Mouse (Mus musculus): ENCODE results near the gene Cdc42se2. TPM values are rescaled to one million over a fixed set of nuclear protein-coding genes. Genes with fewer than 3 reads are reported as not detected.

Gene Cdc42se2
- polyA plus RNA-seq, 1 experiment from 2014 or later = 228 TPM

- peaks cover 36% of the 10 kb centered on the region for H3K36me3 ChIP-seq (replicated peaks)
- no peak overlapping the region for H3K4me2 ChIP-seq
- H3K4me3 ChIP-seq (replicated peaks) = no peak overlapping the region
- no peaks in the 10 kb centered on the region for H3K9me3 ChIP-seq
- no peak for ATAC-seq (ENCODE audit: low FRiP score)
- 95% methylated on average over 6 of the region's 6 CpGs for WGBS
- no peak overlapping the region for H3K27ac ChIP-seq
- H3K27me3 ChIP-seq = no peaks in the 10 kb centered on the region
- H3K9ac ChIP-seq = no peak overlapping the region
- no peaks in the 10 kb centered on the region for H3K4me1 ChIP-seq
Observed at GRCm38 (mm10) chr11:54693696-54694095, 93.8 kb downstream of the Cdc42se2 start.

DNA sequence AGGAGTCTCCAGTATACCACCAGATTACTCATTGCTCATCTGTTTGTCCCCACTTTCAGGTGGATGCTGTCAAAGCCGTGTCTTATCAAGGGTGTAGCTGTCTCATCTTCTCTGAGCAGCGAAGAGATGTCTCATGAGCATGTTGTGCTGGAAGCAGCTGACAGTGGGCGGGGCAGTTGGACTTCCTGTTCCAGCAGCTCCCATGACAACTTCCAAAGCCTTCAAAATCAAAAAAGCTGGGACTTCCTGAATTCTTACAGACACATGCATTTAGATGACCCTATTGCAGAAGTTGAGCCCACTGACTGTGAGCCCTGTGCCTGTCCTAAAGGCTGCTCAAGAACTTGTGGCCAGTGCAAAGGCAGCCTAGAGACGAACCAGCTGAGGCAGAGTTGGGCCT, 96.3 kb downstream of the Cdc42se2 start:
- H3K4me1 ChIP-seq = no peaks in the 10 kb centered on the region
- 90% methylated on average over 4 of the region's 4 CpGs for WGBS
- H3K36me3 ChIP-seq (replicated peaks) = peaks cover 28% of the 10 kb centered on the region
- no peak overlapping the region for H3K27ac ChIP-seq
- no peaks in the 10 kb centered on the region for H3K27me3 ChIP-seq
- no peaks in the 10 kb centered on the region for H3K9me3 ChIP-seq
- ATAC-seq (ENCODE audit: low FRiP score) = no peak
- no peak overlapping the region for H3K4me2 ChIP-seq
- no peak overlapping the region for H3K4me3 ChIP-seq (replicated peaks)
- H3K9ac ChIP-seq = no peak overlapping the region

DNA sequence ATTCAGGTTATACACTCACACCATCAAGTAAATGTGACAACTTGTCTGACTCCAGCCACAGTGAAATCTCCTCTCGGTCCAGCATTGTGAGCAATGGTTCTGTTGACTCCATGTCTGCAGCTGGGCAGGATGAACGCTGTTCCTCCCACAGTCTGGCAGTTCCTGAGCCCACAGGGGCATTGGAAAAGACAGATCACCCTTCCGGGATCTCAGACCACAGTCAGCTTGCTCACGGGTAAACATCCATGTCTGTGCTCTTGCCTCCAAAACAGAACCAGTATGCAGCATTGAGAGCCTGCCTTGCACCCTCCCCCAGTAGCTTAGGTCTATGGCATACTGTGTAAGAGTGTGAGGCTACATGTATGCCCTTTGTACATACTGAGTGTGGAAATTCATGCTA, 97.3 kb downstream of the Cdc42se2 start:
- no peak overlapping the region for H3K4me2 ChIP-seq
- H3K27ac ChIP-seq = no peak overlapping the region
- no peaks in the 10 kb centered on the region for H3K4me1 ChIP-seq
- H3K27me3 ChIP-seq = no peaks in the 10 kb centered on the region
- H3K36me3 ChIP-seq (replicated peaks) = peaks cover 29% of the 10 kb centered on the region
- H3K4me3 ChIP-seq (replicated peaks) = no peak overlapping the region
- 91% methylated on average over 4 of the region's 4 CpGs for WGBS
- no peak for ATAC-seq (ENCODE audit: low FRiP score)
- H3K9ac ChIP-seq = no peak overlapping the region
- H3K9me3 ChIP-seq = no peaks in the 10 kb centered on the region

DNA sequence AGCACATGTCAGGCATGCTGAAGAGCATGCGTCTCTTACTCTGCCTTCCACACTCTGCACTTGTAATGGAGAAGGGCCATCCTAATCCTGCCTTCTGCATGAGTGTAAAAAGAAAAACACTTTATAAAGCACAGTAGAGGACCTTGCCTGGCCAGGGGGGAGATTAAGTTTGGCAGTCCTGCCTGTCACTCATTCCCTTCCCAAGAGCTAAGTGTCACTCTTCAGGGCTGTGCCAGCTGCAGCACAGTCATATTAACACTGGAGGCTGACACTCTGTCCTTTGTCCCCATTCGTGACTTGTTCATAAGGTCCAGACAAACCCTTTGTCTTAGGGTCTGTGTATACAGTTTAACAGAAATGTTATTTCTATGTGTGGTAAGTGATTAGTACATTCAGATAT, 102.6 kb downstream of the Cdc42se2 start:
- Histone ChIP-seq H3K4me1 (no peaks in the 10 kb centered on the region), H3K4me2 (no peak overlapping the region), H3K9me3 (no peaks in the 10 kb centered on the region), H3K27ac (no peak overlapping the region), H3K9ac (no peak overlapping the region), H3K4me3 (replicated peaks) (no peak overlapping the region), H3K27me3 (no peaks in the 10 kb centered on the region), H3K36me3 (replicated peaks) (peaks cover 36% of the 10 kb centered on the region)
- 72% methylated on average over 2 of the region's 2 CpGs for WGBS
- ATAC-seq (ENCODE audit: low FRiP score) = no peak

DNA sequence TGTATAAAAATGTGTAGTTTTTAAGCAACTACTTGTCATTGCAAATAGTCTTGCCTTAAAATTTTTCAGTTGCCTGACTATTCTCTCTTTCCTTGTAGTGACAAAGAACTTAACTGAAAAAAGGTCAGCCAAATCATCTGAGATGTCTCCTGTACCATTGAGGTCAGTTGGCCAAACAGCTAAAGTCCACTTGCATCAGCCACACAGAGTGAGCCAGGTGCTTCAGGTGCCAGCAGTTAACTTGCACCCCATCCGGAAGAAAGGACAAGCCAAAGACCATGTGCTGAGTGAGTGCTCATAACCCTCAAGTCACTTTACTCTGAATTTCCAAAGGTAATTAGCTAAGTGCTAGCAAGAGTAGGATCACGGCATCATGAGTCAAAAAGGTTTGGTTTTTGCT, 108.3 kb downstream of the Cdc42se2 start:
- WGBS = 94% methylated on average over 2 of the region's 2 CpGs
- peaks cover 38% of the 10 kb centered on the region for H3K36me3 ChIP-seq (replicated peaks)
- no peak overlapping the region for H3K4me3 ChIP-seq (replicated peaks)
- no peak overlapping the region for H3K4me2 ChIP-seq
- no peaks in the 10 kb centered on the region for H3K27me3 ChIP-seq
- ATAC-seq (ENCODE audit: low FRiP score) = no peak
- H3K9me3 ChIP-seq = no peaks in the 10 kb centered on the region
- no peaks in the 10 kb centered on the region for H3K4me1 ChIP-seq
- no peak overlapping the region for H3K27ac ChIP-seq
- no peak overlapping the region for H3K9ac ChIP-seq

DNA sequence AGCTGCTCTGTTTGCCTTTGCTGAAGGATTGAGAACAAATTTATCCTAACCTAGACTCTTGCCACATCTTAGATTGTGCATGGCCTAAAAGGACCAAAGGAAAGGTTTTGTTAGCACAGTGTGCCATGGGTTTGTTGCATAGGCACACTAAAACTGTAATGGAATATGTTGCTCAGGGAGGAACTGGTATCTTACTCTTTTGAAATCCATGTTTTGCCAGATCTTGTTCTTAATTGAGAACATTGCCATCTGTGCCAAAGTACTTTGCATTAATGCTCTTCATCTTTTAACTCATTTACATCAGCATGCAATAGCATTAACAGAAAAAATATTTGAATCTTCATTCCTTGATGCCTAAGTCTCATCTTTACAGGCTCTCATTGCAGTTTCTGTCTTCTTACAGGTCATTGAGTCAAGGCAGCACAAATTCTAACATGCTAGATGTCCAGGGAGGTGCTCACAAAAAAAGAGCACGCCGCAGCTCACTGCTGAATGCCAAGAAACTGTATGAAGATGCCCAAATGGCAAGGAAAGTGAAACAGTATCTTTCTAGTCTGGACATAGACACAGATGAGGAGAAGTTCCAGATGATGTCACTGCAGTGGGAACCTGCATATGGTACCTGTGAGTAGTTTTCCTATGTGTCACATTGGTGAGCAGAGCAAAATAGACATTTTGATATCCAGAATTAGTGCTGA, 111.5 kb downstream of the Cdc42se2 start:
- ATAC-seq (ENCODE audit: low FRiP score) = no peak
- WGBS = 97% methylated on average over 2 of the region's 2 CpGs
- Histone ChIP-seq H3K9me3 (no peaks in the 10 kb centered on the region), H3K27ac (no peak overlapping the region), H3K9ac (no peak overlapping the region), H3K4me3 (replicated peaks) (no peak overlapping the region), H3K4me2 (no peak overlapping the region), H3K27me3 (no peaks in the 10 kb centered on the region), H3K36me3 (replicated peaks) (peaks cover 28% of the 10 kb centered on the region), H3K4me1 (no peaks in the 10 kb centered on the region)

DNA sequence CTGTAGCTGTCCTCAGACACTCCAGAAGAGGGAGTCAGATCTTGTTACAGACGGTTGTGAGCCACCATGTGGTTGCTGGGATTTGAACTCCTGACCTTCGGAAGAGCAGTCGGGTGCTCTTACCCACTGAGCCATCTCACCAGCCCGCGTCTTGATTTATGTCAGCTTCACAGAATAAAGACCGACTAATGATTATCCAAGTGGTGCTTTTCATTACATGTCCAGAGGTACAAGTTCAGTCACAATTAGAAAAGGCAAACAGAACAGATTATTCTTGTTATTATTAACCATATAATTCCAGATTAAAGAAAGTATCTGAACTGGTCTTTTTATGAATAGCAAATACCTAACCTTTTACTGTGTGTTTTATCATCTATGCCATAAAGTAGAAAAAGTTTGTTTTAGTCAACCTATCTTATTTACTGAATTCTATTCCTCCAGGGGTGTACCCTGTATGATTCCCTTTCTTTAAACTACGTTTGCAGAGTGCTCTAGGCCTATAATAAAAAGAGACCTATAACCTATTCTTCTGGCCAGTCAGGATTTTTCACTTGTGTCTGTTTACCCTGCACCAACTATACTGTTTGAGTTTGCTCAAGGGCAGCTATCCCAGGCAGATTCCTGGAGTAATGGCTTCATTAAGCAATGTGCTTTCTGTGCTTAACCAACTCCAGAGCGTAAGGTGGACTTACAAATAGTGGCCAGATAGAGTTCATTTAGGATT, 113.7 kb downstream of the Cdc42se2 start:
- no peak overlapping the region for H3K27ac ChIP-seq
- H3K27me3 ChIP-seq = no peaks in the 10 kb centered on the region
- peaks cover 9% of the 10 kb centered on the region for H3K36me3 ChIP-seq (replicated peaks)
- H3K4me3 ChIP-seq (replicated peaks) = no peak overlapping the region
- WGBS = 89% methylated on average over 8 of the region's 8 CpGs
- H3K4me2 ChIP-seq = no peak overlapping the region
- no peak for ATAC-seq (ENCODE audit: low FRiP score)
- no peaks in the 10 kb centered on the region for H3K9me3 ChIP-seq
- H3K4me1 ChIP-seq = no peaks in the 10 kb centered on the region
- H3K9ac ChIP-seq = no peak overlapping the region

Other genes with a start within 250 kb of the Cdc42se2 start
- gene Lyrm7, start 73.2 kb upstream of the Cdc42se2 start, polyA plus RNA-seq (2016; fragmentation: Nextera tagmentation; extraction: Ambion mirVana) = 8.2 TPM in 2 replicates
- gene Hint1, start 78.7 kb upstream of the Cdc42se2 start, polyA plus RNA-seq (2016; fragmentation: Nextera tagmentation; extraction: Ambion mirVana) = 791 and 796 TPM in 2 replicates
- 33.9 and 37.6 TPM in 2 replicates for gene Gpx3, start 114.8 kb upstream of the Cdc42se2 start, polyA plus RNA-seq (2016; fragmentation: Nextera tagmentation; extraction: Ambion mirVana)
- gene Tnip1, start 175.2 kb upstream of the Cdc42se2 start, polyA plus RNA-seq (2016; fragmentation: Nextera tagmentation; extraction: Ambion mirVana) = 9.8 and 12.1 TPM in 2 replicates
- 46.6 and 59.1 TPM in 2 replicates for gene Anxa6, start 245.8 kb upstream of the Cdc42se2 start, polyA plus RNA-seq (2016; fragmentation: Nextera tagmentation; extraction: Ambion mirVana)

Data from forebrain, embryonic 12.5 days (tissue).